Mouse (Mus musculus) bone marrow, adult 2 months (tissue): Measurements from ENCODE around the gene Prkca.

ENCODE experiments used
- CTCF ChIP-seq: fragments of 200-500 bp; IDR thresholded peaks from 2 replicates; pipeline ENCODE4 v1.5.1; 2011; ENCODE audit warnings: low read length, control low read depth; ENCODE audit not compliant: control insufficient read depth, insufficient read depth
- POLR2A ChIP-seq: fragments of 200-500 bp; IDR thresholded peaks from 2 replicates; pipeline ENCODE4 v1.6.1; 2011; ENCODE audit warnings: low read depth, mild to moderate bottlenecking, control low read depth, low read length, borderline replicate concordance; ENCODE audit not compliant: control insufficient read depth

DNA sequence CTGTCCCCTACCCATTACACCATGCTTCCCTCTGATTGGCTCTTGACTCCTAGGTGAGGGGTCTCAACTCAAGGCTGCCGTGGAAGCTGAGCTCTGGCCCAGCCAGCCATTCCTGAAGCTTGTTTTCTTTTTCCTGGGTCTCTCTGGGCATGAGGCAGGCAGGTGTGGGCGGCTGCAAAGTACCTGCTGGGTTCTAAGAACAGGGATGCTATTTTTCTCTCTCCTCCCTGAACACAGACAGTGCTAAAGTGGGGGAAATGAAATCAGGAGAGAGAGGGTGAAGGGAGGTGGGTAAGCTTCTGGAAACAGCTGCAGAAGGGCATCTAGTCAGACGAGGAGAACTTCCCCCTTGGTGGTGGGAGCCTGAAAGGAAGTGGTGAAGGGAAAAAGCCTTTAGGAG is 414.0 kb downstream of the Prkca start:
- TF ChIP-seq CTCF, result no peak
- TF ChIP-seq POLR2A, result no peak
